Mouse (Mus musculus) kidney, adult 2 months (tissue): Measurements from ENCODE around the gene Ankrd11.

Experiments used
- CTCF ChIP-seq: fragments of 200-500 bp; conservative IDR thresholded peaks from 2 replicates; pipeline ENCODE4 v1.5.1; 2011; ENCODE audit warnings: low read depth, mild to moderate bottlenecking, control low read depth, low read length, moderate library complexity, mixed read lengths; ENCODE audit not compliant: insufficient read depth, insufficient read length
- POLR2A ChIP-seq: fragments of 200-500 bp; IDR thresholded peaks from one replicate; pipeline ENCODE4 v1.6.1; 2011; ENCODE audit warnings: low read depth, low read length, control low read depth

DNA sequence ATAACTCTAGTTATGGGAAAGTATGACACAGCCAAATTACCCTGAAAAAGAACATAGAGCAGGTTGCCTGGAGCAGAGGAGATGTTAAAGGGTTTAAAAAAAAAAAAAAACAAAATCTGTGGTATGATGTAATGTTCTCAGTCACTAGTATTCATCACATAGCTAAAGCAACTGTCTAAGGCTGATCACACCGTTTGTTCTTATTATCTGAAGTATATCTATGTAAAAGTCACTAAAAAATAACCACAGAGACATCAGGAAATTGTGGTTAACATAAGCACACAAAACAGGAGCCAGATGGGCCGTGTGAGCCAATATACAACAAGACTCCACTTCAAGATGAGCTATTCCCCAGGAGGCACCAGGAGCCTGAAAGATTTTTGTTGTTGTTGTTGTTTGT lies 41.8 kb downstream of the Ankrd11 start:
- TF ChIP-seq POLR2A (no peak), CTCF (no peak)
